In genomic region chr14:31260374-31260773, GRCm38 (mm10) we compare ENCODE assay signal across 16 mouse cellular contexts. TPM values are rescaled to one million over a fixed set of nuclear protein-coding genes. Genes with fewer than 3 reads are reported as not detected.
DNase-seq lines count a peak whose midpoint lies in the region; ATAC-seq and TF ChIP-seq lines count a peak whose summit lies in the region.
"Had no signal": no experiment of that assay in that cellular context is flagged by ENCODE, and none has a peak within 500 bp of the region (broad histone marks: within the 10 kb centered on the region; RNA-seq: fewer than 3 reads in every experiment).

No protein-coding gene starts in this region.

- peaks cover 49% of the 10 kb centered on the region for H3K4me1 ChIP-seq in G1E (ENCODE audit: insufficient read depth, low read depth, low read length)
- peaks cover 70% of the 10 kb centered on the region for H3K4me1 ChIP-seq in erythroblast, embryonic 14.5 days (ENCODE audit: control insufficient read depth)
- peaks cover 40% of the 10 kb centered on the region for H3K4me1 ChIP-seq in liver, embryonic 15.5 days (replicated peaks)
- no peaks in the 10 kb centered on the region for H3K4me1 ChIP-seq in thymus, adult 2 months (replicated peaks; ENCODE audit: control insufficient read depth, insufficient read depth, low read length)

- peak overlapping the region; percentile 96 for H3K27ac ChIP-seq in liver, embryonic 15.5 days (replicated peaks)
- H3K27ac ChIP-seq in thymus, adult 2 months (ENCODE audit: control insufficient read depth, insufficient read depth, low read length), result no peak overlapping the region
- H3K27ac ChIP-seq: hindbrain, postnatal 0 days had no signal

- peak; percentile 75 for ATAC-seq in G1E (ENCODE audit: extremely low read depth, insufficient number of reproducible peaks, low FRiP score, poor library complexity, severe bottlenecking)
- ATAC-seq in liver, embryonic 15.5 days (ENCODE audit: insufficient read depth), result peak; percentile 96
- ATAC-seq in cerebellum, adult (ENCODE audit: insufficient number of reproducible peaks, low FRiP score, low TSS enrichment), result no peak
- ATAC-seq: forebrain, embryonic 14.5 days; hindbrain, postnatal 0 days had no signal

- TF ChIP-seq CTCF in G1E (IDR thresholded peaks at IDR 0.05; ENCODE audit: low read depth, low read length), result no peak
- TF ChIP-seq CTCF in thymus, adult 2 months (IDR thresholded peaks at IDR 0.05; ENCODE audit: borderline replicate concordance, control insufficient read depth, extremely low read depth, insufficient read depth, low read length, poor library complexity), result no peak

- DNase-seq in G1E (ENCODE audit: low spot score), result peak; percentile 87
- DNase-seq in MEL-GATA-1-ER (ENCODE audit: extremely low read depth, low read depth), result peak; percentile 95
- DNase-seq in thymus, adult 2 months, result no peak
- DNase-seq in cerebellum, adult 8-10 months, result no peak
- DNase-seq: adrenal gland, adult 2 months; cerebellum, postnatal 10 days; kidney, adult 9 months; layer of hippocampus, postnatal 36 days; right cerebral cortex, adult 18-20 months had no signal

- no peaks in the 10 kb centered on the region; the same call in 1 of the 2 replicates for H3K27me3 ChIP-seq in G1E (ENCODE audit: insufficient read depth, low read length)
- no peaks in the 10 kb centered on the region for H3K27me3 ChIP-seq in erythroblast, embryonic 14.5 days (ENCODE audit: control insufficient read depth)
- H3K27me3 ChIP-seq in liver, embryonic 15.5 days, result no peaks in the 10 kb centered on the region
- H3K27me3 ChIP-seq in thymus, adult 2 months (ENCODE audit: control insufficient read depth, insufficient read depth, low read length), result no peaks in the 10 kb centered on the region

- H3K36me3 ChIP-seq in G1E (replicated peaks), result peaks cover 80% of the 10 kb centered on the region
- peaks cover 86% of the 10 kb centered on the region for H3K36me3 ChIP-seq in erythroblast, embryonic 14.5 days (ENCODE audit: control insufficient read depth)
- peaks cover 65% of the 10 kb centered on the region for H3K36me3 ChIP-seq in liver, embryonic 15.5 days (replicated peaks)
- peaks cover 52% of the 10 kb centered on the region for H3K36me3 ChIP-seq in thymus, adult 2 months (ENCODE audit: control insufficient read depth, insufficient read depth, low read length)

- H3K4me3 ChIP-seq in G1E (ENCODE audit: low read depth, low read length), result peak overlapping the region; percentile 53; the same call in 1 of the 2 replicates
- peak overlapping the region; percentile 53 for H3K4me3 ChIP-seq in erythroblast, embryonic 14.5 days (replicated peaks)
- peak overlapping the region; percentile 15; the same call in 1 of the 2 replicates for H3K4me3 ChIP-seq in liver, embryonic 15.5 days (replicated peaks)
- H3K4me3 ChIP-seq in thymus, adult 2 months (ENCODE audit: control insufficient read depth, insufficient read depth, low read length), result no peak overlapping the region

- WGBS in liver, embryonic 15.5 days (ENCODE audit: insufficient replicate concordance), result 14% methylated on average over 4 of the region's 4 CpGs
- WGBS in thymus, adult 2 months, result 96% methylated on average over 4 of the region's 4 CpGs

- peak overlapping the region; percentile 28; the same call in 1 of the 2 replicates for H3K9ac ChIP-seq in liver, embryonic 15.5 days

- no peaks in the 10 kb centered on the region for H3K9me3 ChIP-seq in G1E (replicated peaks)
- H3K9me3 ChIP-seq in erythroblast, embryonic 14.5 days (ENCODE audit: control insufficient read depth, low read length), result no peaks in the 10 kb centered on the region
- no peaks in the 10 kb centered on the region for H3K9me3 ChIP-seq in liver, embryonic 15.5 days (replicated peaks)

- peak overlapping the region; percentile 63 for H3K4me2 ChIP-seq in liver, embryonic 15.5 days

- TF ChIP-seq POLR2A in thymus, adult 2 months (IDR thresholded peaks at IDR 0.05; ENCODE audit: control insufficient read depth, extremely low read depth, insufficient read depth, low read length, poor library complexity), result no peak

RNA-seq across cellular contexts. Expression of gene Bap1, which starts 9.1 kb away (rescaled TPM):
- total RNA-seq in G1E (2014; fragmentation: Nextera tagmentation) (26.4 and 47.0 TPM in 2 replicates), G1E (2017) (42.5 and 45.9 TPM in 2 replicates)
- polyA plus RNA-seq in G1E (2012), result 65.7 and 66.3 TPM in 2 replicates
- 6.7 and 6.9 TPM in 2 replicates for polyA plus RNA-seq in erythroblast, embryonic 14.5 days (2012)
- 35.8 and 37.6 TPM in 2 replicates for polyA plus RNA-seq in liver, embryonic 15.5 days (2015; fragmentation: Nextera tagmentation; extraction: Ambion mirVana)
- polyA plus RNA-seq in thymus, adult 2 months (2012; rRNA removed), result 106 and 111 TPM in 2 replicates

RNA-seq across cellular contexts. Expression of gene Phf7, which starts 9.3 kb away (rescaled TPM):
- total RNA-seq in G1E (2014; fragmentation: Nextera tagmentation), result 11.7 and 13.2 TPM in 2 replicates
- total RNA-seq in G1E (2017), result 5.8 and 6.5 TPM in 2 replicates
- 1.7 and 1.9 TPM in 2 replicates for polyA plus RNA-seq in G1E (2012)
- polyA plus RNA-seq in erythroblast, embryonic 14.5 days (2012), result 0.21 and 0.27 TPM in 2 replicates
- polyA plus RNA-seq in liver, embryonic 15.5 days (2015; fragmentation: Nextera tagmentation; extraction: Ambion mirVana), result 5.6 and 6.3 TPM in 2 replicates
- 7.4 and 8.0 TPM in 2 replicates for polyA plus RNA-seq in thymus, adult 2 months (2012; rRNA removed)

RNA-seq across cellular contexts. Expression of gene Sema3g, which starts 42.7 kb away (rescaled TPM):
- total RNA-seq in G1E (2014; fragmentation: Nextera tagmentation) (not detected in 2 replicates), G1E (2017) (0.11 TPM in 1 of 2 replicates, not detected in the other)
- not detected in 2 replicates for polyA plus RNA-seq in G1E (2012)
- not detected in 2 replicates for polyA plus RNA-seq in erythroblast, embryonic 14.5 days (2012)
- polyA plus RNA-seq in liver, embryonic 15.5 days (2015; fragmentation: Nextera tagmentation; extraction: Ambion mirVana), result 0.03 and 0.08 TPM in 2 replicates
- polyA plus RNA-seq in thymus, adult 2 months (2012; rRNA removed), result 1.9 and 2.4 TPM in 2 replicates
- total RNA-seq: granulocyte monocyte progenitor cell, adult 5-6 weeks had no signal

RNA-seq across cellular contexts. Expression of gene Nisch, which starts 43.6 kb away (rescaled TPM):
- 287 and 312 TPM in 2 replicates for total RNA-seq in G1E (2014; fragmentation: Nextera tagmentation)
- total RNA-seq in G1E (2017), result 83.8 and 87.1 TPM in 2 replicates
- 173 and 201 TPM in 2 replicates for polyA plus RNA-seq in G1E (2012)
- 8.6 and 10.6 TPM in 2 replicates for polyA plus RNA-seq in erythroblast, embryonic 14.5 days (2012)
- polyA plus RNA-seq in liver, embryonic 15.5 days (2015; fragmentation: Nextera tagmentation; extraction: Ambion mirVana), result 92.3 and 115 TPM in 2 replicates
- 569 and 585 TPM in 2 replicates for polyA plus RNA-seq in thymus, adult 2 months (2012; rRNA removed)

RNA-seq across cellular contexts. Expression of gene Tnnc1, which starts 52.3 kb away (rescaled TPM):
- 3.3 TPM in 1 of 2 replicates, not detected in the other for total RNA-seq in G1E (2014; fragmentation: Nextera tagmentation)
- total RNA-seq in G1E (2017), result 1.1 TPM in 1 of 2 replicates, not detected in the other
- polyA plus RNA-seq in G1E (2012), result 0.08 TPM in 1 of 2 replicates, not detected in the other
- 0.14 and 0.18 TPM in 2 replicates for polyA plus RNA-seq in erythroblast, embryonic 14.5 days (2012)
- polyA plus RNA-seq in liver, embryonic 15.5 days (2015; fragmentation: Nextera tagmentation; extraction: Ambion mirVana), result 66.4 and 66.7 TPM in 2 replicates
- polyA plus RNA-seq in thymus, adult 2 months (2012; rRNA removed), result 4.2 and 103 TPM in 2 replicates
- total RNA-seq: hematopoietic stem cell, adult 5-6 weeks had no signal

Comparison
In these comparisons a context has a peak if more than half of its experiments do, and no peak if none do; other contexts are left out.
1. DNase-seq: peak in G1E (single experiment) and MEL-GATA-1-ER (single experiment); none in thymus, adult 2 months (single experiment) and cerebellum, adult 8-10 months (single experiment).